In genomic region chr6:49822871-49823230, GRCm38 (mm10) we compare ENCODE assay signal across 8 mouse cellular contexts. TPM values are rescaled to one million over a fixed set of nuclear protein-coding genes. Genes with fewer than 3 reads are reported as not detected.
DNase-seq lines count a peak whose midpoint lies in the region; ATAC-seq and TF ChIP-seq lines count a peak whose summit lies in the region.

No protein-coding gene starts in this region.

- 0 out of 2 replicates have a peak, but pooled peaks cover 5% of the 10 kb centered on the region for H3K4me1 ChIP-seq in heart, embryonic 11.5 days (ENCODE audit: control insufficient read depth, insufficient read depth, low read length)
- no peaks in the 10 kb centered on the region for H3K4me1 ChIP-seq in ES-E14 (ENCODE audit: control insufficient read depth in 2 of 2, insufficient read depth in 2 of 2, low read length in 2 of 2, poor library complexity in 1 of 2)
- H3K4me1 ChIP-seq in hindbrain, embryonic 13.5 days (replicated peaks): peaks cover 13% of the 10 kb centered on the region
- H3K4me1 ChIP-seq in midbrain, embryonic 10.5 days: peaks cover 24% of the 10 kb centered on the region

- ATAC-seq in heart, embryonic 11.5 days (replicated peaks; ENCODE audit: insufficient number of reproducible peaks, low FRiP score, low TSS enrichment): no peak
- ATAC-seq in hindbrain, embryonic 13.5 days (ENCODE audit: low FRiP score): peak; percentile 49; the same call in 1 of the 2 replicates
- ATAC-seq in frontal cortex, adult (ENCODE audit: low TSS enrichment): no peak

- DNase-seq in heart, adult 8-10 months (ENCODE audit: low spot score): no peak
- DNase-seq in ES-E14 (ENCODE audit: low read depth, low spot score): no peak
- no peak for DNase-seq in midbrain, embryonic 10.5 days (ENCODE audit: low spot score)
- no peak for DNase-seq in left cerebral cortex, postnatal 36 days (ENCODE audit: low spot score in 2 of 2)
- no peak for DNase-seq in spleen, postnatal 14 days (ENCODE audit: low spot score in 2 of 2)

- no peaks in the 10 kb centered on the region for H3K9me3 ChIP-seq in heart, embryonic 11.5 days (replicated peaks; ENCODE audit: control insufficient read depth, low read length)
- no peaks in the 10 kb centered on the region for H3K9me3 ChIP-seq in ES-E14 (ENCODE audit: control insufficient read depth, insufficient read depth, low read depth, low read length)
- no peaks in the 10 kb centered on the region for H3K9me3 ChIP-seq in hindbrain, embryonic 13.5 days
- no peaks in the 10 kb centered on the region for H3K9me3 ChIP-seq in midbrain, embryonic 10.5 days (replicated peaks)

- in situ Hi-C loops in ES-E14 (cut with MboI; ENCODE audit: low sequenced_read_pairs in 2 of 2, unreplicated experiment in 2 of 2): no loop called here

- peak overlapping the region; percentile 94 for H3K4me2 ChIP-seq in heart, embryonic 11.5 days
- peak overlapping the region; percentile 83 for H3K4me2 ChIP-seq in hindbrain, embryonic 13.5 days

- no peaks in the 10 kb centered on the region for H3K36me3 ChIP-seq in heart, embryonic 11.5 days (ENCODE audit: control insufficient read depth, insufficient read depth, low read length)
- H3K36me3 ChIP-seq in ES-E14 (ENCODE audit: control insufficient read depth, insufficient read depth, low read length, poor library complexity, severe bottlenecking): no peaks in the 10 kb centered on the region
- no peaks in the 10 kb centered on the region for H3K36me3 ChIP-seq in hindbrain, embryonic 13.5 days
- no peaks in the 10 kb centered on the region for H3K36me3 ChIP-seq in midbrain, embryonic 10.5 days

- no peak overlapping the region for H3K9ac ChIP-seq in heart, embryonic 11.5 days (ENCODE audit: low read depth, low read length)
- H3K9ac ChIP-seq in ES-E14 (ENCODE audit: insufficient read depth, low read depth, low read length, poor library complexity, severe bottlenecking): no peak overlapping the region
- H3K9ac ChIP-seq in hindbrain, embryonic 13.5 days: peak overlapping the region; percentile 67

- no peak overlapping the region for H3K27ac ChIP-seq in heart, embryonic 11.5 days (ENCODE audit: low read depth, low read length)
- H3K27ac ChIP-seq in ES-E14 (ENCODE audit: insufficient read depth, low read depth, low read length, poor library complexity, severe bottlenecking): no peak overlapping the region
- peak overlapping the region; percentile 58 for H3K27ac ChIP-seq in hindbrain, embryonic 13.5 days
- no peak overlapping the region for H3K27ac ChIP-seq in midbrain, embryonic 10.5 days (replicated peaks)

- intact Hi-C loops in left cerebral cortex, postnatal 36 days (cut with DNase I): no loop called here

- WGBS in heart, embryonic 11.5 days (ENCODE audit: insufficient replicate concordance): under 1% methylated on average over 10 of the region's 10 CpGs
- under 1% methylated on average over 10 of the region's 10 CpGs for WGBS in hindbrain, embryonic 13.5 days
- WGBS in midbrain, embryonic 10.5 days: under 1% methylated on average over 10 of the region's 10 CpGs

- peaks cover 44% of the 10 kb centered on the region for H3K27me3 ChIP-seq in heart, embryonic 11.5 days (ENCODE audit: control insufficient read depth, insufficient read depth, low read length)
- peaks cover 62% of the 10 kb centered on the region for H3K27me3 ChIP-seq in hindbrain, embryonic 13.5 days
- peaks cover 78% of the 10 kb centered on the region for H3K27me3 ChIP-seq in midbrain, embryonic 10.5 days (ENCODE audit: low read depth, poor library complexity, severe bottlenecking)

- H3K4me3 ChIP-seq in heart, embryonic 11.5 days (ENCODE audit: low read depth, low read length): peak overlapping the region; percentile 52
- peak overlapping the region; percentile 52 to 71 for H3K4me3 ChIP-seq in ES-E14 (ENCODE audit: insufficient read depth in 1 of 2, low read depth in 1 of 2, low read length in 2 of 2, poor library complexity in 1 of 2, severe bottlenecking in 1 of 2)
- H3K4me3 ChIP-seq in hindbrain, embryonic 13.5 days: peak overlapping the region; percentile 47
- H3K4me3 ChIP-seq in midbrain, embryonic 10.5 days: peak overlapping the region; percentile 62

TF ChIP-seq in ES-E14, 5 proteins besides CTCF, POLR2A, EP300 and RAD21:
- TF ChIP-seq ZC3H11A (IDR thresholded peaks at IDR 0.05; ENCODE audit: borderline replicate concordance, low read depth, low read length): no peak
- TF ChIP-seq CHD2 (IDR thresholded peaks at IDR 0.05; ENCODE audit: low read depth, low read length): no peak
- no peak for TF ChIP-seq ZNF384 (IDR thresholded peaks at IDR 0.05; ENCODE audit: low read depth, low read length)
- TF ChIP-seq MAFK (IDR thresholded peaks at IDR 0.05; ENCODE audit: insufficient read depth, low read depth, low read length): no peak
- TF ChIP-seq HCFC1 (IDR thresholded peaks at IDR 0.05; ENCODE audit: borderline replicate concordance, insufficient read depth, low read length): no peak

RNA-seq across cellular contexts. Expression of gene Npy, which starts 0.3 kb away (rescaled TPM):
- polyA plus RNA-seq in heart, embryonic 11.5 days (2014; fragmentation: Nextera tagmentation; extraction: Ambion mirVana): 0.52 and 1.9 TPM in 2 replicates
- total RNA-seq in heart, adult 8-10 months (2022): under 1 TPM in 2 of 4 experiments, not detected in 2; 0.53 to 0.60 TPM
- 0.48 and 1.0 TPM in 2 replicates for total RNA-seq in ES-E14 (2012; rRNA removed)
- polyA plus RNA-seq in hindbrain, embryonic 13.5 days (2015; fragmentation: Nextera tagmentation; extraction: Ambion mirVana): 287 and 371 TPM in 2 replicates
- 0.44 and 1.5 TPM in 2 replicates for polyA plus RNA-seq in midbrain, embryonic 10.5 days (2016; fragmentation: Nextera tagmentation; extraction: Ambion mirVana)
- total RNA-seq in left cerebral cortex, postnatal 36 days (2021): 100 to 1,000 TPM; 201 to 244 TPM

Comparison
In these comparisons a context has a peak if more than half of its experiments do, and no peak if none do; other contexts are left out.
1. RNA of gene Npy, which starts 0.3 kb away (total RNA-seq): 201 to 244 TPM in left cerebral cortex, postnatal 36 days; 0.48 to 1.0 TPM in ES-E14 and 0.53 to 0.60 TPM in heart, adult 8-10 months; every median in the first group is over 10 times any median in the second.
2. Peak in every context shown above with its lines, with median percentiles within 50 percentile points of each other: H3K4me3 ChIP-seq.